Mouse (Mus musculus): Measurements from ENCODE around the gene Rarg.
"Not testable (repeated sequence)": the region's sequence is repeated elsewhere in the genome, so short reads cannot be mapped to it uniquely, and the experiment has no call there.

The Rarg gene

GRCm38 (mm10) chr15:102238543-102239259 lies 18.6 kb downstream of the Rarg start:
- no peak for DNase-seq (ENCODE audit: low read depth, low spot score)

GRCm38 (mm10) chr15:102235371-102236027 lies 21.8 kb downstream of the Rarg start:
- DNase-seq (ENCODE audit: low read depth, low spot score) = no peak

- DNase-seq (ENCODE audit: low read depth, low spot score) = no peak
These were observed 23.4 kb downstream of the Rarg start for GRCm38 (mm10) chr15:102233896-102234295.

GRCm38 (mm10) chr15:102232764-102233163 lies 24.6 kb downstream of the Rarg start:
- DNase-seq (ENCODE audit: low read depth, low spot score) = no peak

GRCm38 (mm10) chr15:102231748-102232147 lies 25.6 kb downstream of the Rarg start, which contains the start of gene Itgb7:
Gene Itgb7, minus strand, starts transcription at chr15:102231944.
- no peak for DNase-seq (ENCODE audit: low read depth, low spot score)

GRCm38 (mm10) chr15:102230408-102231321 lies 26.7 kb downstream of the Rarg start:
- no peak for DNase-seq (ENCODE audit: low read depth, low spot score)

- not testable (repeated sequence) for DNase-seq (ENCODE audit: low read depth, low spot score)
These were observed 31.7 kb downstream of the Rarg start for GRCm38 (mm10) chr15:102225619-102226018.

GRCm38 (mm10) chr15:102224992-102225617 lies 32.2 kb downstream of the Rarg start:
- no peak for DNase-seq (ENCODE audit: low read depth, low spot score)

GRCm38 (mm10) chr15:102224186-102224991 lies 32.9 kb downstream of the Rarg start:
- peak; percentile 65 for DNase-seq (ENCODE audit: low read depth, low spot score)

GRCm38 (mm10) chr15:102222386-102222785 lies 34.9 kb downstream of the Rarg start:
- no peak for DNase-seq (ENCODE audit: low read depth, low spot score)

- DNase-seq (ENCODE audit: low read depth, low spot score) = no peak
These were observed 40.0 kb downstream of the Rarg start for GRCm38 (mm10) chr15:102217325-102217724.

GRCm38 (mm10) chr15:102216459-102217228 lies 40.7 kb downstream of the Rarg start:
- DNase-seq (ENCODE audit: low read depth, low spot score) = no peak

- no peak for DNase-seq (ENCODE audit: low read depth, low spot score)
These were observed 41.7 kb downstream of the Rarg start for GRCm38 (mm10) chr15:102215624-102216023.

GRCm38 (mm10) chr15:102214132-102214531 lies 43.2 kb downstream of the Rarg start:
- DNase-seq (ENCODE audit: low read depth, low spot score) = no peak

- no peak for DNase-seq (ENCODE audit: low read depth, low spot score)
These were observed 45.4 kb downstream of the Rarg start for GRCm38 (mm10) chr15:102211895-102212294.

- no peak for DNase-seq (ENCODE audit: low read depth, low spot score)
These were observed 46.5 kb downstream of the Rarg start for GRCm38 (mm10) chr15:102210816-102211215.

GRCm38 (mm10) chr15:102209114-102209513 lies 48.2 kb downstream of the Rarg start:
- no peak for DNase-seq (ENCODE audit: low read depth, low spot score)

GRCm38 (mm10) chr15:102208092-102208561 lies 49.2 kb downstream of the Rarg start:
- no peak for DNase-seq (ENCODE audit: low read depth, low spot score)

- DNase-seq (ENCODE audit: low read depth, low spot score) = no peak
These were observed 50.0 kb downstream of the Rarg start for GRCm38 (mm10) chr15:102207351-102207750.

GRCm38 (mm10) chr15:102205779-102206178 lies 51.5 kb downstream of the Rarg start:
- DNase-seq (ENCODE audit: low read depth, low spot score) = no peak

Measured in embryo, embryonic 11.5 days (tissue).